Mouse (Mus musculus) lung, postnatal 0 days (tissue): Measurements from ENCODE around the gene Cdc42ep1.
A peak's percentile ranks its signal among the peaks of the same experiment; 100 is the strongest.

Experiments used
- CTCF ChIP-seq: IDR thresholded peaks from 2 replicates; pipeline ENCODE4 v1.5.1; 2016; ENCODE audit warnings: antibody characterized with exemption, mild to moderate bottlenecking
- EP300 ChIP-seq: IDR thresholded peaks from 2 replicates; pipeline ENCODE4 v1.6.1; 2016; ENCODE audit warnings: antibody characterized with exemption, mild to moderate bottlenecking, control low read depth

DNA sequence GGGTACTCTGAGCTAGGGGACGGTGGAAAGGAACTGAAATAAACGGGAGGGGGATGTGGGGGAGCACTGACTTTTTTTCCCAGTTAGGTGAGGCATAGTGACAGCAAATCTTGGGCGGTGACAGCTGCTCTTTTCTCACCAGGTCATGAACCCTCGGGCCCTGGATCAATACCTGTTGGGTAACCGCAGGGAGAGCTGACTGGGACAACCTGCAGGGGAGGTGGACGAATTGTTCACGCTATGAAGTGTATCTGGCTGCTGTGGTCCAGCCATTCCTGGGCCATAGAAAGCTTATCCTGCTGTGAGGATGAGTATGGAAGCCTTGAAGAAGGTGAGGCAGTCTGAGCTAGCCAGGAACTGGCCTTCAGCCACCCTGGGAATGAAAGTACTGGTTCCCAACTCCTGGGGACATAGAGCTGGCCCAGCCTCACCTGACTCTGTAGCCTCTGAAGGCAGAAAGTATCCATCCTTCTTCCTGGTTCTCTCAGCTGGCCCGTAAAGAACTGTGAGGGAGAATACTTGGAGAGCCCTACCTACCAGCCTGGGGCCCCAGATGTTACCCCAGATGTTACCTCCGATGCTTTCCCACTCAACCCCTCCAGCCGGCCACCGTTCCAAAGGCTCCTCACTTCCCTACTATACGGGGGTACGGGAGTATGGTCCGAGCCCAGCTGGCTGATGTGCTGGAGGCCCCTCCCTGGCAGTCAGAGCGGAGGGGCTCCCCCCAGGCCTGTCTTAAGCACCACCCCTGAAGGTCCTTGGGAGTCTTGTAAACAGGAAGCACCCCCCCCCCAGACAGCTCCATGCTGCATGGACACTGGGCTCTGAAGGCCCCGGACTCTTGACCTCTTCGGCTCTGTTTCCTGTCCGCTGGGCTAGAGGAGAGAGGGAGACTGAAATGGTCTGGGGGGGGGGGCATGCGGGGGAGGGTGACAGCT lies 10.4 kb upstream of the Cdc42ep1 start:
- TF ChIP-seq CTCF (no peak), EP300 (peak; percentile 73)
